Mouse (Mus musculus): ENCODE measurements at regions not wholly inside any gene's neighbourhood (a gene's known extent, or its start where the extent isn't known, plus 50 kb on each side); places are given as distances from the start of the nearest gene placed in this dataset.

GRCm38 (mm10) chr9:102782926-102783850, 51.5 kb upstream of the Ryk start:
- no peak for ATAC-seq (ENCODE audit: insufficient number of reproducible peaks, low FRiP score, low TSS enrichment)

GRCm38 (mm10) chr9:102784329-102785026, 50.2 kb upstream of the Ryk start:
- peak; percentile 61; the same call in 1 of the 2 replicates for ATAC-seq (ENCODE audit: insufficient number of reproducible peaks, low FRiP score, low TSS enrichment)

Data from cerebellum, adult (tissue).